Mouse (Mus musculus): ENCODE measurements around the gene Jup.

DNA sequence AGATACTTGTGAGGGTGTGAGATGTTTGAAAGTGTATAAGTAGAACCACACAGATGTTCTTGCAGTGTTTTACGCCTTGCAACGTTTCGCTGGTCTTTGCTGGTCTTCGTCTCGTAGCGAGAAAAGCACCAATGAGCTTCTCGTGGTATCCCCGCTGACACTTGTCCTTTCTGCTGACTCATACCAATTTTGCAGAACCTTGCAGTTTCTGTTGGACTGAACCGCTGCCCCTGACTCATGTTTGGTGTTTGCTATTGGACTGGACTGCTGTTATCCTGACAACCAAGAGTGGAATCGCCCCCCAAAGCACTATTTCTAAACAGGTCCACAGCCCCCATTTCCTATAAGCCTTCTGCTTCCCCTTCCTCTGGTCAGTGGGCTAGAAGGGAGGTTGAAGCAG, 53.3 kb downstream of the Jup start:
- TF ChIP-seq POLR2A (IDR thresholded peaks at IDR 0.05; ENCODE audit: low read depth, low read length) (no peak), CTCF (IDR thresholded peaks at IDR 0.05; ENCODE audit: borderline replicate concordance, insufficient read depth, low read length) (no peak)
